8 mouse cellular contexts compared by ENCODE assay signal in genomic region chr4:59806879-59807195, GRCm38 (mm10). TPM values are rescaled to one million over a fixed set of nuclear protein-coding genes. Genes with fewer than 3 reads are reported as not detected.
DNase-seq lines count a peak whose midpoint lies in the region; ATAC-seq lines count a peak whose summit lies in the region.

No protein-coding gene starts in this region.

- peak overlapping the region; percentile 94 for H3K4me3 ChIP-seq in erythroblast, embryonic 14.5 days (replicated peaks)
- peak overlapping the region; percentile 94 for H3K4me3 ChIP-seq in limb, embryonic 12.5 days (replicated peaks)
- peak overlapping the region; percentile 75 for H3K4me3 ChIP-seq in stomach, embryonic 16.5 days (replicated peaks; ENCODE audit: low read length)

- H3K4me1 ChIP-seq in erythroblast, embryonic 14.5 days (ENCODE audit: control insufficient read depth), result peaks cover 53% of the 10 kb centered on the region
- H3K4me1 ChIP-seq in limb, embryonic 12.5 days (replicated peaks), result peaks cover 8% of the 10 kb centered on the region
- 0 out of 2 replicates have a peak, but pooled peaks cover 4% of the 10 kb centered on the region for H3K4me1 ChIP-seq in stomach, embryonic 16.5 days (ENCODE audit: control insufficient read depth, insufficient read depth, low read length)

- peak overlapping the region; percentile 80 for H3K9ac ChIP-seq in limb, embryonic 12.5 days (replicated peaks)
- peak overlapping the region; percentile 84 for H3K9ac ChIP-seq in stomach, embryonic 16.5 days (ENCODE audit: low read length)

- no peak overlapping the region for H3K27ac ChIP-seq in limb, embryonic 12.5 days
- no peak overlapping the region for H3K27ac ChIP-seq in stomach, embryonic 16.5 days (ENCODE audit: low read length)

- H3K27me3 ChIP-seq in erythroblast, embryonic 14.5 days (ENCODE audit: control insufficient read depth), result peaks cover 7% of the 10 kb centered on the region
- H3K27me3 ChIP-seq in limb, embryonic 12.5 days, result no peaks in the 10 kb centered on the region
- H3K27me3 ChIP-seq in stomach, embryonic 16.5 days (ENCODE audit: control insufficient read depth, insufficient read depth, low read length), result no peaks in the 10 kb centered on the region

- peak; percentile 21 for DNase-seq in right cerebral cortex, postnatal 4 days
- no peak for DNase-seq in right cerebral cortex, adult 2 months (ENCODE audit: low spot score in 2 of 2)
- DNase-seq in right cerebral cortex, postnatal 14 days, result no peak
- no peak for DNase-seq in layer of hippocampus, postnatal 36 days

- no peaks in the 10 kb centered on the region for H3K9me3 ChIP-seq in erythroblast, embryonic 14.5 days (ENCODE audit: control insufficient read depth, low read length)
- no peaks in the 10 kb centered on the region for H3K9me3 ChIP-seq in limb, embryonic 12.5 days
- H3K9me3 ChIP-seq in stomach, embryonic 16.5 days (replicated peaks; ENCODE audit: control insufficient read depth, low read length), result no peaks in the 10 kb centered on the region

- no peak for ATAC-seq in erythroblast, adult 5-6 weeks (replicated peaks; ENCODE audit: low FRiP score, poor library complexity, severe bottlenecking)
- no peak for ATAC-seq in limb, embryonic 12.5 days (ENCODE audit: insufficient number of reproducible peaks, insufficient read depth, low FRiP score, low TSS enrichment, low read depth)
- ATAC-seq in stomach, embryonic 16.5 days (ENCODE audit: insufficient read depth, low FRiP score), result no peak

- no peaks in the 10 kb centered on the region for H3K36me3 ChIP-seq in erythroblast, embryonic 14.5 days (ENCODE audit: control insufficient read depth)
- no peaks in the 10 kb centered on the region for H3K36me3 ChIP-seq in limb, embryonic 12.5 days
- no peaks in the 10 kb centered on the region for H3K36me3 ChIP-seq in stomach, embryonic 16.5 days (ENCODE audit: control insufficient read depth, insufficient read depth, low read length)

- peak overlapping the region; percentile 98 for H3K4me2 ChIP-seq in limb, embryonic 12.5 days
- H3K4me2 ChIP-seq in stomach, embryonic 16.5 days (ENCODE audit: low read depth, low read length), result peak overlapping the region; percentile 98

- 7% methylated on average over 9 of the region's 9 CpGs for WGBS in limb, embryonic 12.5 days
- 4% methylated on average over 9 of the region's 9 CpGs for WGBS in stomach, embryonic 16.5 days

RNA-seq across cellular contexts. Expression of gene Snx30, which starts 1.2 kb away (rescaled TPM):
- polyA plus RNA-seq in erythroblast, embryonic 14.5 days (2012), result 0.02 and 0.20 TPM in 2 replicates
- 2.5 and 3.7 TPM in 2 replicates for total RNA-seq in erythroblast, adult 5-6 weeks (2015; ENCODE audit: low replicate concordance)
- total RNA-seq in erythroblast, adult 5-6 weeks (2017; ENCODE audit: low replicate concordance), result 2.1 and 2.5 TPM in 2 replicates
- polyA plus RNA-seq in limb, embryonic 12.5 days (2016; fragmentation: Nextera tagmentation; extraction: Ambion mirVana), result 8.5 and 8.6 TPM in 2 replicates
- 4.1 and 4.9 TPM in 2 replicates for polyA plus RNA-seq in stomach, embryonic 16.5 days (2015; fragmentation: Nextera tagmentation; extraction: Ambion mirVana)
- 10 to 100 TPM; 44.9 to 46.0 TPM for total RNA-seq in layer of hippocampus, postnatal 36 days (2021)

RNA-seq across cellular contexts. Expression of gene Inip, which starts 5.4 kb away (rescaled TPM):
- 1.1 and 1.6 TPM in 2 replicates for polyA plus RNA-seq in erythroblast, embryonic 14.5 days (2012)
- 4.2 and 11.1 TPM in 2 replicates for total RNA-seq in erythroblast, adult 5-6 weeks (2015; ENCODE audit: low replicate concordance)
- 7.0 and 14.1 TPM in 2 replicates for total RNA-seq in erythroblast, adult 5-6 weeks (2017; ENCODE audit: low replicate concordance)
- polyA plus RNA-seq in limb, embryonic 12.5 days (2016; fragmentation: Nextera tagmentation; extraction: Ambion mirVana), result 77.5 and 78.5 TPM in 2 replicates
- polyA plus RNA-seq in stomach, embryonic 16.5 days (2015; fragmentation: Nextera tagmentation; extraction: Ambion mirVana), result 41.4 and 44.7 TPM in 2 replicates
- total RNA-seq in layer of hippocampus, postnatal 36 days (2021), result 10 to 100 TPM; 24.1 to 26.4 TPM

Comparison
In these comparisons a context has a peak if more than half of its experiments do, and no peak if none do; other contexts are left out.
1. RNA of gene Inip, which starts 5.4 kb away (polyA plus RNA-seq): 77.5 to 78.5 TPM in limb, embryonic 12.5 days and 41.4 to 44.7 TPM in stomach, embryonic 16.5 days; 1.1 to 1.6 TPM in erythroblast, embryonic 14.5 days; every median in the first group is over 10 times any median in the second.
2. Peak in every context shown above with its lines, with median percentiles within 50 percentile points of each other: H3K4me3 ChIP-seq.